Mouse (Mus musculus): ENCODE results near the gene Ubtd1.

DNA sequence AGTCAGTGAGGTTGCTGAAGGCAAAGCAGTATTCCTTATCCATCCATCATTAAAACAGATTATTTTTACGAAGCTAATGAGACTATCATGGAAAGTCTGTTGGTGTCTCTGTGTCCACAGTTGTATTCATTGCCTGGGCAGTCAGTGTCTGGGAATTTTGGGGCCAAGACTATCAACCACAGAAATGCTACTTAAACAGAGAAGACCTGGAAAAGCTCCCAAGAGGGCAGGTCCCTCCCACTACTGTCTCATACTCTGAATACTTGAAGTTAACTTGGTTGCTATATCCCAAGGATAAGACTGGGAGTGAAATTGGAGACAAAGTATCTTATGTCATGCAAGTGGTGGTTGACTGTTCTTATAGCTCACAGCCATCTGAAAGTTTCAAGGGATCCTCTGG lies 45.6 kb upstream of the Ubtd1 start:
- TF ChIP-seq CTCF (IDR thresholded peaks at IDR 0.05; ENCODE audit: insufficient read depth, low read length) (no peak), POLR2A (IDR thresholded peaks at IDR 0.05; ENCODE audit: borderline replicate concordance, extremely low read depth, low read depth, low read length) (no peak)

Measured in lung, adult 2 months (tissue).